Mouse (Mus musculus): ENCODE measurements around the gene Unc93b1. TPM values are rescaled to one million over a fixed set of nuclear protein-coding genes. Genes with fewer than 3 reads are reported as not detected.
A peak's percentile ranks its signal among the peaks of the same experiment; 100 is the strongest.

Unc93b1 gene
- polyA plus RNA-seq (2012; rRNA removed) = 6.6 and 8.0 TPM in 2 replicates

- no peaks in the 10 kb centered on the region for H3K27me3 ChIP-seq (ENCODE audit: control insufficient read depth, insufficient read depth, low read length)
- H3K4me1 ChIP-seq (ENCODE audit: control insufficient read depth, insufficient read depth, low read length) = peaks cover 5% of the 10 kb centered on the region
- no peak for TF ChIP-seq CTCF (IDR thresholded peaks at IDR 0.05; ENCODE audit: control insufficient read depth, insufficient read depth, insufficient replicate concordance, low read depth, low read length)
- no peak for TF ChIP-seq POLR2A (IDR thresholded peaks at IDR 0.05; ENCODE audit: control insufficient read depth, low read depth, low read length)
- H3K36me3 ChIP-seq (ENCODE audit: control insufficient read depth, insufficient read depth, low read length) = no peaks in the 10 kb centered on the region
- H3K4me3 ChIP-seq (ENCODE audit: control insufficient read depth, low read depth, low read length) = peak within 1 kb of the TSS; percentile 65
- no peak within 1 kb of the TSS; the same call in 1 of the 2 replicates for H3K27ac ChIP-seq (ENCODE audit: control insufficient read depth, insufficient read depth, low read depth, low read length)
Observed at GRCm38 (mm10) chr19:3935032-3935895, at the start of gene Unc93b1. Unc93b1 (plus strand) TSS chr19:3935186.

GRCm38 (mm10) chr19:3889096-3889495 lies 45.9 kb upstream of the Unc93b1 start:
- Histone ChIP-seq H3K27ac (ENCODE audit: control insufficient read depth, insufficient read depth, low read depth, low read length) (no peak overlapping the region), H3K27me3 (ENCODE audit: control insufficient read depth, insufficient read depth, low read length) (no peaks in the 10 kb centered on the region), H3K36me3 (ENCODE audit: control insufficient read depth, insufficient read depth, low read length) (peaks cover 5% of the 10 kb centered on the region), H3K4me1 (ENCODE audit: control insufficient read depth, insufficient read depth, low read length) (no peaks in the 10 kb centered on the region), H3K4me3 (ENCODE audit: control insufficient read depth, low read depth, low read length) (no peak overlapping the region)
- TF ChIP-seq POLR2A (IDR thresholded peaks at IDR 0.05; ENCODE audit: control insufficient read depth, low read depth, low read length) (no peak), CTCF (IDR thresholded peaks at IDR 0.05; ENCODE audit: control insufficient read depth, insufficient read depth, insufficient replicate concordance, low read depth, low read length) (no peak)

GRCm38 (mm10) chr19:3890181-3890580 lies 44.8 kb upstream of the Unc93b1 start:
- Histone ChIP-seq H3K4me3 (ENCODE audit: control insufficient read depth, low read depth, low read length) (no peak overlapping the region), H3K36me3 (ENCODE audit: control insufficient read depth, insufficient read depth, low read length) (peaks cover 5% of the 10 kb centered on the region), H3K4me1 (ENCODE audit: control insufficient read depth, insufficient read depth, low read length) (no peaks in the 10 kb centered on the region), H3K27ac (ENCODE audit: control insufficient read depth, insufficient read depth, low read depth, low read length) (no peak overlapping the region), H3K27me3 (ENCODE audit: control insufficient read depth, insufficient read depth, low read length) (no peaks in the 10 kb centered on the region)
- TF ChIP-seq POLR2A (IDR thresholded peaks at IDR 0.05; ENCODE audit: control insufficient read depth, low read depth, low read length) (no peak), CTCF (IDR thresholded peaks at IDR 0.05; ENCODE audit: control insufficient read depth, insufficient read depth, insufficient replicate concordance, low read depth, low read length) (no peak)

GRCm38 (mm10) chr19:3893545-3894116 lies 41.4 kb upstream of the Unc93b1 start:
- Histone ChIP-seq H3K4me3 (ENCODE audit: control insufficient read depth, low read depth, low read length) (no peak overlapping the region), H3K27me3 (ENCODE audit: control insufficient read depth, insufficient read depth, low read length) (no peaks in the 10 kb centered on the region), H3K4me1 (ENCODE audit: control insufficient read depth, insufficient read depth, low read length) (no peaks in the 10 kb centered on the region), H3K27ac (ENCODE audit: control insufficient read depth, insufficient read depth, low read depth, low read length) (no peak overlapping the region), H3K36me3 (ENCODE audit: control insufficient read depth, insufficient read depth, low read length) (peaks cover 2% of the 10 kb centered on the region)
- TF ChIP-seq POLR2A (IDR thresholded peaks at IDR 0.05; ENCODE audit: control insufficient read depth, low read depth, low read length) (no peak), CTCF (IDR thresholded peaks at IDR 0.05; ENCODE audit: control insufficient read depth, insufficient read depth, insufficient replicate concordance, low read depth, low read length) (no peak)

GRCm38 (mm10) chr19:3894294-3894693 lies 40.7 kb upstream of the Unc93b1 start:
- H3K27ac ChIP-seq (ENCODE audit: control insufficient read depth, insufficient read depth, low read depth, low read length) = no peak overlapping the region
- H3K4me1 ChIP-seq (ENCODE audit: control insufficient read depth, insufficient read depth, low read length) = no peaks in the 10 kb centered on the region
- no peaks in the 10 kb centered on the region for H3K27me3 ChIP-seq (ENCODE audit: control insufficient read depth, insufficient read depth, low read length)
- H3K36me3 ChIP-seq (ENCODE audit: control insufficient read depth, insufficient read depth, low read length) = peaks cover 2% of the 10 kb centered on the region
- TF ChIP-seq POLR2A (IDR thresholded peaks at IDR 0.05; ENCODE audit: control insufficient read depth, low read depth, low read length) (no peak), CTCF (IDR thresholded peaks at IDR 0.05; ENCODE audit: control insufficient read depth, insufficient read depth, insufficient replicate concordance, low read depth, low read length) (no peak)
- no peak overlapping the region for H3K4me3 ChIP-seq (ENCODE audit: control insufficient read depth, low read depth, low read length)

GRCm38 (mm10) chr19:3895171-3895631 lies 39.8 kb upstream of the Unc93b1 start:
- no peak for TF ChIP-seq CTCF (IDR thresholded peaks at IDR 0.05; ENCODE audit: control insufficient read depth, insufficient read depth, insufficient replicate concordance, low read depth, low read length)
- no peak for TF ChIP-seq POLR2A (IDR thresholded peaks at IDR 0.05; ENCODE audit: control insufficient read depth, low read depth, low read length)
- H3K36me3 ChIP-seq (ENCODE audit: control insufficient read depth, insufficient read depth, low read length) = peaks cover 1% of the 10 kb centered on the region
- H3K4me1 ChIP-seq (ENCODE audit: control insufficient read depth, insufficient read depth, low read length) = no peaks in the 10 kb centered on the region
- no peaks in the 10 kb centered on the region for H3K27me3 ChIP-seq (ENCODE audit: control insufficient read depth, insufficient read depth, low read length)
- no peak overlapping the region for H3K4me3 ChIP-seq (ENCODE audit: control insufficient read depth, low read depth, low read length)
- peak overlapping the region; percentile 27; the same call in 1 of the 2 replicates for H3K27ac ChIP-seq (ENCODE audit: control insufficient read depth, insufficient read depth, low read depth, low read length)

GRCm38 (mm10) chr19:3896208-3896607 lies 38.8 kb upstream of the Unc93b1 start:
- Histone ChIP-seq H3K36me3 (ENCODE audit: control insufficient read depth, insufficient read depth, low read length) (no peaks in the 10 kb centered on the region; the same call in 1 of the 2 replicates), H3K4me3 (ENCODE audit: control insufficient read depth, low read depth, low read length) (no peak overlapping the region), H3K4me1 (ENCODE audit: control insufficient read depth, insufficient read depth, low read length) (no peaks in the 10 kb centered on the region), H3K27ac (ENCODE audit: control insufficient read depth, insufficient read depth, low read depth, low read length) (no peak overlapping the region), H3K27me3 (ENCODE audit: control insufficient read depth, insufficient read depth, low read length) (no peaks in the 10 kb centered on the region)
- TF ChIP-seq POLR2A (IDR thresholded peaks at IDR 0.05; ENCODE audit: control insufficient read depth, low read depth, low read length) (0 out of 2 replicates have a peak, but pooled peaks have one; percentile 6), CTCF (IDR thresholded peaks at IDR 0.05; ENCODE audit: control insufficient read depth, insufficient read depth, insufficient replicate concordance, low read depth, low read length) (no peak)

Data from testis, adult 2 months (tissue).